Comparison of ENCODE assay signal across 8 mouse cellular contexts in genomic region chr1:119484457-119484856, GRCm38 (mm10). TPM values are rescaled to one million over a fixed set of nuclear protein-coding genes. Genes with fewer than 3 reads are reported as not detected.
DNase-seq lines count a peak whose midpoint lies in the region; ATAC-seq and TF ChIP-seq lines count a peak whose summit lies in the region.

No protein-coding gene starts in this region.

- no peak for TF ChIP-seq EP300 in lung, postnatal 0 days (IDR thresholded peaks at IDR 0.05)

- no peaks in the 10 kb centered on the region for H3K9me3 ChIP-seq in lung, embryonic 14.5 days (ENCODE audit: low read depth, low read length)
- 0 out of 2 replicates have a peak, but pooled peaks cover 4% of the 10 kb centered on the region for H3K9me3 ChIP-seq in embryonic facial prominence, embryonic 14.5 days (ENCODE audit: control insufficient read depth, low read length)
- no peaks in the 10 kb centered on the region for H3K9me3 ChIP-seq in lung, postnatal 0 days (ENCODE audit: low read length)
- H3K9me3 ChIP-seq in heart, embryonic 12.5 days (replicated peaks): no peaks in the 10 kb centered on the region; the same call in 1 of the 2 replicates

- H3K4me1 ChIP-seq in lung, embryonic 14.5 days (ENCODE audit: insufficient read depth): peaks cover 4% of the 10 kb centered on the region; the same call in 1 of the 2 replicates
- peaks cover 17% of the 10 kb centered on the region for H3K4me1 ChIP-seq in embryonic facial prominence, embryonic 14.5 days (ENCODE audit: control insufficient read depth, insufficient read depth, low read length)
- no peaks in the 10 kb centered on the region for H3K4me1 ChIP-seq in lung, postnatal 0 days (ENCODE audit: insufficient read depth, low read depth, low read length)
- H3K4me1 ChIP-seq in heart, embryonic 12.5 days (replicated peaks): peaks cover 57% of the 10 kb centered on the region

- 0 out of 2 replicates have a peak, but pooled peaks have one; percentile 53 for ATAC-seq in cerebellum, adult (ENCODE audit: insufficient number of reproducible peaks, low FRiP score, low TSS enrichment)
- ATAC-seq in lung, embryonic 14.5 days (ENCODE audit: insufficient read depth): no peak
- ATAC-seq in embryonic facial prominence, embryonic 14.5 days (ENCODE audit: low read depth): peak; percentile 47; the same call in 1 of the 2 replicates
- peak; percentile 63 for ATAC-seq in lung, postnatal 0 days
- no peak for ATAC-seq in heart, embryonic 12.5 days (ENCODE audit: insufficient number of reproducible peaks, low FRiP score)

- no peak overlapping the region for H3K27ac ChIP-seq in lung, embryonic 14.5 days (ENCODE audit: low read depth)
- no peak overlapping the region for H3K27ac ChIP-seq in embryonic facial prominence, embryonic 14.5 days (replicated peaks; ENCODE audit: low read depth, low read length)
- H3K27ac ChIP-seq in lung, postnatal 0 days (ENCODE audit: low read length): no peak overlapping the region
- no peak overlapping the region for H3K27ac ChIP-seq in heart, embryonic 12.5 days (ENCODE audit: poor library complexity, severe bottlenecking)

- H3K9ac ChIP-seq in lung, embryonic 14.5 days: no peak overlapping the region
- H3K9ac ChIP-seq in embryonic facial prominence, embryonic 14.5 days (ENCODE audit: low read depth, low read length): no peak overlapping the region
- no peak overlapping the region for H3K9ac ChIP-seq in lung, postnatal 0 days (replicated peaks; ENCODE audit: low read depth)
- no peak overlapping the region for H3K9ac ChIP-seq in heart, embryonic 12.5 days

- no peaks in the 10 kb centered on the region for H3K27me3 ChIP-seq in lung, embryonic 14.5 days (ENCODE audit: insufficient read depth, low read length)
- no peaks in the 10 kb centered on the region for H3K27me3 ChIP-seq in embryonic facial prominence, embryonic 14.5 days (replicated peaks; ENCODE audit: control insufficient read depth, insufficient read depth, low read length)
- H3K27me3 ChIP-seq in lung, postnatal 0 days (replicated peaks; ENCODE audit: insufficient read depth, low read length): no peaks in the 10 kb centered on the region
- no peaks in the 10 kb centered on the region for H3K27me3 ChIP-seq in heart, embryonic 12.5 days (replicated peaks)

- no peak overlapping the region for H3K4me2 ChIP-seq in lung, embryonic 14.5 days
- H3K4me2 ChIP-seq in embryonic facial prominence, embryonic 14.5 days (ENCODE audit: low read depth, low read length): no peak overlapping the region
- H3K4me2 ChIP-seq in lung, postnatal 0 days (replicated peaks; ENCODE audit: low read depth, low read length): no peak overlapping the region
- H3K4me2 ChIP-seq in heart, embryonic 12.5 days: no peak overlapping the region

- H3K36me3 ChIP-seq in lung, embryonic 14.5 days (ENCODE audit: insufficient read depth): peaks cover 28% of the 10 kb centered on the region
- H3K36me3 ChIP-seq in embryonic facial prominence, embryonic 14.5 days (ENCODE audit: control insufficient read depth, insufficient read depth, low read length): peaks cover 15% of the 10 kb centered on the region
- 0 out of 2 replicates have a peak, but pooled peaks cover 3% of the 10 kb centered on the region for H3K36me3 ChIP-seq in lung, postnatal 0 days (ENCODE audit: insufficient read depth, low read length)
- peaks cover 30% of the 10 kb centered on the region for H3K36me3 ChIP-seq in heart, embryonic 12.5 days

- WGBS in lung, embryonic 14.5 days: 37% methylated on average over 3 of the region's 3 CpGs
- WGBS in embryonic facial prominence, embryonic 14.5 days: 47% methylated on average over 3 of the region's 3 CpGs
- WGBS in lung, postnatal 0 days: 38% methylated on average over 3 of the region's 3 CpGs
- 44% methylated on average over 3 of the region's 3 CpGs for WGBS in heart, embryonic 12.5 days

- peak; percentile 74 for TF ChIP-seq CTCF in lung, embryonic 14.5 days (IDR thresholded peaks at IDR 0.05; ENCODE audit: low read depth)
- peak; percentile 86 for TF ChIP-seq CTCF in lung, postnatal 0 days (IDR thresholded peaks at IDR 0.05)

- DNase-seq in cerebellum, adult 11-12 months: no peak
- peak; percentile 64 for DNase-seq in lung, embryonic 14.5 days
- DNase-seq in lung, adult 18-20 months: no peak
- peak; percentile 54 for DNase-seq in embryonic facial prominence, embryonic 14.5 days (ENCODE audit: low spot score)
- DNase-seq in lung, postnatal 0 days (ENCODE audit: low spot score): peak; percentile 69
- DNase-seq in thymus, postnatal 10 days (ENCODE audit: low spot score in 2 of 2): peak; percentile 22 to 47

- no peak overlapping the region for H3K4me3 ChIP-seq in lung, embryonic 14.5 days (ENCODE audit: low read depth, low read length)
- H3K4me3 ChIP-seq in embryonic facial prominence, embryonic 14.5 days (ENCODE audit: low read depth, low read length): no peak overlapping the region
- H3K4me3 ChIP-seq in lung, postnatal 0 days (ENCODE audit: low read depth, low read length): no peak overlapping the region
- H3K4me3 ChIP-seq in heart, embryonic 12.5 days: no peak overlapping the region

RNA-seq across cellular contexts. Expression of gene Ralb, which starts 20.1 kb away (rescaled TPM):
- polyA plus RNA-seq in lung, embryonic 14.5 days (2014; fragmentation: Nextera tagmentation; extraction: Ambion mirVana): 219 and 221 TPM in 2 replicates
- polyA plus RNA-seq in embryonic facial prominence, embryonic 14.5 days (2014; fragmentation: Nextera tagmentation; extraction: Ambion mirVana): 96.8 and 114 TPM in 2 replicates
- polyA plus RNA-seq in lung, postnatal 0 days (2015; fragmentation: Nextera tagmentation; extraction: Ambion mirVana): 151 and 177 TPM in 2 replicates
- polyA plus RNA-seq in heart, embryonic 12.5 days (2016; fragmentation: Nextera tagmentation; extraction: Ambion mirVana): 184 and 194 TPM in 2 replicates

RNA-seq across cellular contexts. Expression of gene Tmem185b, which starts 41.5 kb away (rescaled TPM):
- polyA plus RNA-seq in lung, embryonic 14.5 days (2014; fragmentation: Nextera tagmentation; extraction: Ambion mirVana): 32.4 and 33.2 TPM in 2 replicates
- 25.3 and 25.8 TPM in 2 replicates for polyA plus RNA-seq in embryonic facial prominence, embryonic 14.5 days (2014; fragmentation: Nextera tagmentation; extraction: Ambion mirVana)
- 23.1 and 25.8 TPM in 2 replicates for polyA plus RNA-seq in lung, postnatal 0 days (2015; fragmentation: Nextera tagmentation; extraction: Ambion mirVana)
- 23.2 and 24.3 TPM in 2 replicates for polyA plus RNA-seq in heart, embryonic 12.5 days (2016; fragmentation: Nextera tagmentation; extraction: Ambion mirVana)

Comparison
In these comparisons a context has a peak if more than half of its experiments do, and no peak if none do; other contexts are left out.
1. ATAC-seq: peak in cerebellum, adult (single experiment), embryonic facial prominence, embryonic 14.5 days (single experiment) and lung, postnatal 0 days (single experiment); none in lung, embryonic 14.5 days (single experiment) and heart, embryonic 12.5 days (single experiment).
2. DNase-seq: peak in lung, embryonic 14.5 days (single experiment), embryonic facial prominence, embryonic 14.5 days (single experiment), lung, postnatal 0 days (single experiment) and thymus, postnatal 10 days (2 of 2); none in cerebellum, adult 11-12 months (single experiment) and lung, adult 18-20 months (0 of 2).